Mouse (Mus musculus): ENCODE data around the gene Lama2. TPM values are rescaled to one million over a fixed set of nuclear protein-coding genes. Genes with fewer than 3 reads are reported as not detected.

Lama2 gene
- 5.0 and 9.7 TPM in 2 replicates for polyA plus RNA-seq (2012; rRNA removed)

DNA sequence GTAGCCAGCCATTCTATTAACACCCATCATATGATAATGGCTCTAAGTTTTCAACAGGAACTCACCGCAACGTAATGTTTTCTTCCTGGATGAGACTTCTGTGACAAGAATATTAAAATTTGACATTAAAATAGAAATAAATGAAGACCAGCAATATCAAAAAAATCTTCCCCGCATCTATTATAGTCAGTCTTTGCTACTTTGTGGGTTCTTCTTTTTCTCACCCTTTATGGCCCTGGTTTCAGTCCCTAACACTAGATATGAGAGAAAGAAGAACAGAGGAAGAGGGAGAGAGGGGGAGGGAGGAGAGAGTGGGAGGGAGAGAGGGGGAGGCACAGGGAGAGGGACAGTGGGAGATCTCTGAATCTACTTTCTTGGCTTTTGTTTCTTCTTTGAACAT lies at the start of gene Lama2:
TSS of gene Lama2 (minus strand) at position 101 of the 400 bp plus-strand sequence.

